Mouse (Mus musculus) testis, adult 2 months (tissue): ENCODE data around the gene Diras2.

Experiments used
- CTCF ChIP-seq: fragments of 200-500 bp; IDR thresholded peaks from 2 replicates; pipeline ENCODE4 v1.5.1; 2012; ENCODE audit warnings: low read depth, mild to moderate bottlenecking, inconsistent platforms, low read length, moderate library complexity; ENCODE audit not compliant: control insufficient read depth, insufficient read depth, insufficient replicate concordance
- POLR2A ChIP-seq: fragments of 200-500 bp; IDR thresholded peaks from 2 replicates; pipeline ENCODE4 v1.6.1; 2012; ENCODE audit warnings: low read depth, mild to moderate bottlenecking, inconsistent platforms, low read length, moderate library complexity; ENCODE audit not compliant: control insufficient read depth

- TF ChIP-seq CTCF (no peak), POLR2A (no peak)
Observed at GRCm38 (mm10) chr13:52513554-52513953, 17.5 kb downstream of the Diras2 start.
